Mouse (Mus musculus): ENCODE results near the gene Nhej1. TPM values are rescaled to one million over a fixed set of nuclear protein-coding genes. Genes with fewer than 3 reads are reported as not detected.

Gene Nhej1
- polyA plus RNA-seq, 1 experiment from 2014 or later, result 12.9 TPM

- DNase-seq (ENCODE audit: low spot score, missing footprints) (no peak), ATAC-seq (ENCODE audit: low FRiP score) (no peak)
- 71% methylated on average over 12 of the region's 12 CpGs for WGBS
Observed at GRCm38 (mm10) chr1:75133421-75134207, 8.6 kb upstream of the Nhej1 start, which contains the start of gene Slc23a3. Gene Slc23a3 (minus strand): TSS chr1:75133890.

GRCm38 (mm10) chr1:75128641-75129040 is 3.6 kb upstream of the Nhej1 start:
- Histone ChIP-seq H3K36me3 (ENCODE audit: control insufficient read depth, insufficient read depth, low read length) (no peaks in the 10 kb centered on the region), H3K9ac (ENCODE audit: low read length) (no peak overlapping the region), H3K4me3 (ENCODE audit: low read depth, low read length) (no peak overlapping the region), H3K27ac (ENCODE audit: low read depth, low read length) (no peak overlapping the region), H3K9me3 (ENCODE audit: control insufficient read depth, low read length) (no peaks in the 10 kb centered on the region), H3K4me1 (ENCODE audit: control insufficient read depth, insufficient read depth, low read length) (peaks cover 7% of the 10 kb centered on the region), H3K27me3 (ENCODE audit: control insufficient read depth, insufficient read depth, low read length) (no peaks in the 10 kb centered on the region), H3K4me2 (no peak overlapping the region)
- ATAC-seq (ENCODE audit: low FRiP score) (no peak), DNase-seq (ENCODE audit: low spot score, missing footprints) (no peak)
- WGBS, result 84% methylated on average over 3 of the region's 3 CpGs

More at GRCm38 (mm10) chr1:75133421-75134207, 8.6 kb upstream of the Nhej1 start, which contains the start of gene Slc23a3:
- no peaks in the 10 kb centered on the region for H3K27me3 ChIP-seq (ENCODE audit: control insufficient read depth, insufficient read depth, low read length)
- no peak within 1 kb of the TSS for H3K9ac ChIP-seq (ENCODE audit: low read length)
- H3K36me3 ChIP-seq (ENCODE audit: control insufficient read depth, insufficient read depth, low read length), result peaks cover 4% of the 10 kb centered on the region
- no peaks in the 10 kb centered on the region for H3K4me1 ChIP-seq (ENCODE audit: control insufficient read depth, insufficient read depth, low read length)
- H3K27ac ChIP-seq (ENCODE audit: low read depth, low read length), result no peak within 1 kb of the TSS
- H3K4me3 ChIP-seq (ENCODE audit: low read depth, low read length), result no peak within 1 kb of the TSS
- no peaks in the 10 kb centered on the region for H3K9me3 ChIP-seq (ENCODE audit: control insufficient read depth, low read length)
- H3K4me2 ChIP-seq, result no peak within 1 kb of the TSS

GRCm38 (mm10) chr1:75125418-75125817 is 418 bp upstream of the Nhej1 start:
- no peaks in the 10 kb centered on the region for H3K27me3 ChIP-seq (ENCODE audit: control insufficient read depth, insufficient read depth, low read length)
- peak overlapping the region; percentile 51 for H3K4me2 ChIP-seq
- H3K4me1 ChIP-seq (ENCODE audit: control insufficient read depth, insufficient read depth, low read length), result peaks cover 7% of the 10 kb centered on the region
- H3K4me3 ChIP-seq (ENCODE audit: low read depth, low read length), result peak overlapping the region; percentile 49
- DNase-seq (ENCODE audit: low spot score, missing footprints), result no peak
- H3K36me3 ChIP-seq (ENCODE audit: control insufficient read depth, insufficient read depth, low read length), result no peaks in the 10 kb centered on the region
- peak overlapping the region; percentile 74 for H3K9ac ChIP-seq (ENCODE audit: low read length)
- H3K27ac ChIP-seq (ENCODE audit: low read depth, low read length), result no peak overlapping the region
- no peak for ATAC-seq (ENCODE audit: low FRiP score)
- no peaks in the 10 kb centered on the region for H3K9me3 ChIP-seq (ENCODE audit: control insufficient read depth, low read length)
- 38% methylated on average over 5 of the region's 5 CpGs for WGBS

- Histone ChIP-seq H3K4me2 (no peak overlapping the region), H3K4me3 (ENCODE audit: low read depth, low read length) (no peak overlapping the region), H3K27ac (ENCODE audit: low read depth, low read length) (no peak overlapping the region), H3K9me3 (ENCODE audit: control insufficient read depth, low read length) (no peaks in the 10 kb centered on the region), H3K27me3 (ENCODE audit: control insufficient read depth, insufficient read depth, low read length) (no peaks in the 10 kb centered on the region), H3K36me3 (ENCODE audit: control insufficient read depth, insufficient read depth, low read length) (no peaks in the 10 kb centered on the region), H3K9ac (ENCODE audit: low read length) (no peak overlapping the region), H3K4me1 (ENCODE audit: control insufficient read depth, insufficient read depth, low read length) (peaks cover 7% of the 10 kb centered on the region)
- 90% methylated on average over 3 of the region's 3 CpGs for WGBS
- DNase-seq (ENCODE audit: low spot score, missing footprints) (no peak), ATAC-seq (ENCODE audit: low FRiP score) (no peak)
Observed at GRCm38 (mm10) chr1:75122211-75122610, 2.8 kb downstream of the Nhej1 start.

- Histone ChIP-seq H3K27me3 (ENCODE audit: control insufficient read depth, insufficient read depth, low read length) (no peaks in the 10 kb centered on the region), H3K4me2 (no peak overlapping the region), H3K36me3 (ENCODE audit: control insufficient read depth, insufficient read depth, low read length) (no peaks in the 10 kb centered on the region), H3K4me1 (ENCODE audit: control insufficient read depth, insufficient read depth, low read length) (no peaks in the 10 kb centered on the region), H3K9me3 (ENCODE audit: control insufficient read depth, low read length) (no peaks in the 10 kb centered on the region), H3K27ac (ENCODE audit: low read depth, low read length) (no peak overlapping the region), H3K9ac (ENCODE audit: low read length) (no peak overlapping the region), H3K4me3 (ENCODE audit: low read depth, low read length) (no peak overlapping the region)
- no peak for ATAC-seq (ENCODE audit: low FRiP score)
- 34% methylated on average over 4 of the region's 4 CpGs for WGBS
- DNase-seq (ENCODE audit: low spot score, missing footprints), result no peak
Observed at GRCm38 (mm10) chr1:75052091-75052490, 72.9 kb downstream of the Nhej1 start.

- H3K4me1 ChIP-seq (ENCODE audit: control insufficient read depth, insufficient read depth, low read length), result no peaks in the 10 kb centered on the region
- 78% methylated on average over 7 of the region's 7 CpGs for WGBS
- H3K27ac ChIP-seq (ENCODE audit: low read depth, low read length), result no peak overlapping the region
- ATAC-seq (ENCODE audit: low FRiP score) (no peak), DNase-seq (ENCODE audit: low spot score, missing footprints) (no peak)
- no peak overlapping the region for H3K4me2 ChIP-seq
- H3K27me3 ChIP-seq (ENCODE audit: control insufficient read depth, insufficient read depth, low read length), result no peaks in the 10 kb centered on the region
- no peak overlapping the region for H3K9ac ChIP-seq (ENCODE audit: low read length)
- no peak overlapping the region for H3K4me3 ChIP-seq (ENCODE audit: low read depth, low read length)
- no peaks in the 10 kb centered on the region for H3K9me3 ChIP-seq (ENCODE audit: control insufficient read depth, low read length)
- H3K36me3 ChIP-seq (ENCODE audit: control insufficient read depth, insufficient read depth, low read length), result no peaks in the 10 kb centered on the region
Observed at GRCm38 (mm10) chr1:75051428-75051827, 73.6 kb downstream of the Nhej1 start.

- H3K4me2 ChIP-seq, result no peak overlapping the region
- ATAC-seq (ENCODE audit: low FRiP score), result no peak
- no peak overlapping the region for H3K4me3 ChIP-seq (ENCODE audit: low read depth, low read length)
- no peak for DNase-seq (ENCODE audit: low spot score, missing footprints)
- H3K9ac ChIP-seq (ENCODE audit: low read length), result no peak overlapping the region
- H3K9me3 ChIP-seq (ENCODE audit: control insufficient read depth, low read length), result no peaks in the 10 kb centered on the region
- WGBS, result 87% methylated on average over 2 of the region's 2 CpGs
- no peak overlapping the region for H3K27ac ChIP-seq (ENCODE audit: low read depth, low read length)
- no peaks in the 10 kb centered on the region for H3K4me1 ChIP-seq (ENCODE audit: control insufficient read depth, insufficient read depth, low read length)
- no peaks in the 10 kb centered on the region for H3K27me3 ChIP-seq (ENCODE audit: control insufficient read depth, insufficient read depth, low read length)
- no peaks in the 10 kb centered on the region for H3K36me3 ChIP-seq (ENCODE audit: control insufficient read depth, insufficient read depth, low read length)
Observed at GRCm38 (mm10) chr1:75048571-75048970, 76.4 kb downstream of the Nhej1 start.

- Histone ChIP-seq H3K27ac (ENCODE audit: low read depth, low read length) (no peak overlapping the region), H3K4me3 (ENCODE audit: low read depth, low read length) (no peak overlapping the region), H3K4me2 (no peak overlapping the region), H3K9me3 (ENCODE audit: control insufficient read depth, low read length) (no peaks in the 10 kb centered on the region), H3K27me3 (ENCODE audit: control insufficient read depth, insufficient read depth, low read length) (no peaks in the 10 kb centered on the region), H3K4me1 (ENCODE audit: control insufficient read depth, insufficient read depth, low read length) (no peaks in the 10 kb centered on the region), H3K9ac (ENCODE audit: low read length) (no peak overlapping the region), H3K36me3 (ENCODE audit: control insufficient read depth, insufficient read depth, low read length) (no peaks in the 10 kb centered on the region)
- DNase-seq (ENCODE audit: low spot score, missing footprints), result no peak
- no peak for ATAC-seq (ENCODE audit: low FRiP score)
- 91% methylated on average over 4 of the region's 4 CpGs for WGBS
Observed at GRCm38 (mm10) chr1:75048041-75048440, 77.0 kb downstream of the Nhej1 start.

- no peak for DNase-seq (ENCODE audit: low spot score, missing footprints)
- H3K36me3 ChIP-seq (ENCODE audit: control insufficient read depth, insufficient read depth, low read length), result no peaks in the 10 kb centered on the region
- H3K4me3 ChIP-seq (ENCODE audit: low read depth, low read length), result no peak overlapping the region
- no peak overlapping the region for H3K27ac ChIP-seq (ENCODE audit: low read depth, low read length)
- H3K9me3 ChIP-seq (ENCODE audit: control insufficient read depth, low read length), result no peaks in the 10 kb centered on the region
- ATAC-seq (ENCODE audit: low FRiP score), result no peak
- H3K27me3 ChIP-seq (ENCODE audit: control insufficient read depth, insufficient read depth, low read length), result no peaks in the 10 kb centered on the region
- no peak overlapping the region for H3K9ac ChIP-seq (ENCODE audit: low read length)
- no peaks in the 10 kb centered on the region for H3K4me1 ChIP-seq (ENCODE audit: control insufficient read depth, insufficient read depth, low read length)
- no peak overlapping the region for H3K4me2 ChIP-seq
- WGBS, result 48% methylated on average over 7 of the region's 7 CpGs
Observed at GRCm38 (mm10) chr1:75040429-75040828, 84.6 kb downstream of the Nhej1 start.
